Comparison of ENCODE assay signal across 13 mouse cellular contexts in the genomic region with DNA sequence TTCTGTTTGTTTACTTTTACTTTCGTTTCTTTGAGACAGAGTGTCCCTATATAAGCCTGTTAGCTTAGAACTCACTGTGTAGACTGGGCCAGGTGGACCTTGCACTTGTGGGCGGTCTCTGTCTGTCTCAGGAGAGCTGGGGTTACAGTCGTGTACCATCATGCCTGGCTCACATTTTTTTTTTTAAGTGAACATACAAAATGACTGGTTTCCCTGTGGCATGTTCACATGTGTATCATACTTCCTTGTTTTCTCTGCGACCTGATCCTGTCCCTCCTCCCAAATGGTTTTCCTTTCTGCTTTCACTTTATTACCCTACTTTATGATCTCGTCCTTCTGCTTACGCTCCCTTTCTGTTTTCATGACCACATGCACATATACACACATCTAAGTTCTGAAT. TPM values are rescaled to one million over a fixed set of nuclear protein-coding genes. Genes with fewer than 3 reads are reported as not detected.
A peak's percentile ranks its signal among the peaks of the same experiment; 100 is the strongest.
DNase-seq lines count a peak whose midpoint lies in the region; ATAC-seq and TF ChIP-seq lines count a peak whose summit lies in the region.
"Had no signal": no experiment of that assay in that cellular context is flagged by ENCODE, and none has a peak within 500 bp of the region (broad histone marks: within the 10 kb centered on the region; RNA-seq: fewer than 3 reads in every experiment).

No protein-coding gene starts in this region.

- H3K27me3 ChIP-seq in intestine, embryonic 16.5 days (replicated peaks; ENCODE audit: control insufficient read depth, insufficient read depth, low read length) = no peaks in the 10 kb centered on the region
- no peaks in the 10 kb centered on the region for H3K27me3 ChIP-seq in hindbrain, postnatal 0 days (ENCODE audit: insufficient read depth, low read length)
- H3K27me3 ChIP-seq: hindbrain, embryonic 12.5 days; limb, embryonic 15.5 days; midbrain, embryonic 13.5 days had no signal

- no peaks in the 10 kb centered on the region for H3K36me3 ChIP-seq in intestine, embryonic 16.5 days (ENCODE audit: control insufficient read depth, insufficient read depth, low read length)
- H3K36me3 ChIP-seq in macrophage (ENCODE audit: inconsistent target) = no peaks in the 10 kb centered on the region
- no peaks in the 10 kb centered on the region for H3K36me3 ChIP-seq in hindbrain, postnatal 0 days (ENCODE audit: insufficient read depth, low read length)

- no peak overlapping the region for H3K9ac ChIP-seq in intestine, embryonic 16.5 days (ENCODE audit: low read depth, low read length)
- no peak overlapping the region for H3K9ac ChIP-seq in hindbrain, postnatal 0 days (replicated peaks; ENCODE audit: low read length)
- H3K9ac ChIP-seq: hindbrain, embryonic 12.5 days; limb, embryonic 15.5 days; midbrain, embryonic 13.5 days had no signal

- peak overlapping the region; percentile 15 for H3K4me3 ChIP-seq in intestine, embryonic 16.5 days (ENCODE audit: low read length)
- peak overlapping the region; percentile 36 for H3K4me3 ChIP-seq in macrophage (ENCODE audit: inconsistent target)
- no peak overlapping the region for H3K4me3 ChIP-seq in hindbrain, postnatal 0 days (ENCODE audit: low read length)
- H3K4me3 ChIP-seq: erythroblast, embryonic 14.5 days; hindbrain, embryonic 12.5 days; limb, embryonic 15.5 days; midbrain, embryonic 13.5 days had no signal

- peaks cover 76% of the 10 kb centered on the region for H3K79me2 ChIP-seq in macrophage (ENCODE audit: inconsistent target)

- WGBS in intestine, embryonic 16.5 days = 63% methylated on average over 6 of the region's 6 CpGs
- 14% methylated on average over 6 of the region's 6 CpGs for WGBS in macrophage (ENCODE audit: missing documents)
- 91% methylated on average over 6 of the region's 6 CpGs for WGBS in hindbrain, postnatal 0 days

- H3K4me2 ChIP-seq in intestine, embryonic 16.5 days (ENCODE audit: low read depth, low read length) = no peak overlapping the region
- H3K4me2 ChIP-seq in hindbrain, postnatal 0 days (ENCODE audit: low read depth, low read length) = no peak overlapping the region
- H3K4me2 ChIP-seq: hindbrain, embryonic 12.5 days; limb, embryonic 15.5 days; midbrain, embryonic 13.5 days had no signal

- no peaks in the 10 kb centered on the region for H3K9me3 ChIP-seq in intestine, embryonic 16.5 days (ENCODE audit: control insufficient read depth, low read length)
- H3K9me3 ChIP-seq in hindbrain, postnatal 0 days (ENCODE audit: low read length) = no peaks in the 10 kb centered on the region
- H3K9me3 ChIP-seq: hindbrain, embryonic 12.5 days; limb, embryonic 15.5 days; midbrain, embryonic 13.5 days had no signal

- TF ChIP-seq CTCF in hindbrain, postnatal 0 days (IDR thresholded peaks at IDR 0.05; ENCODE audit: low read depth) = no peak

- peaks cover 22% of the 10 kb centered on the region for H3K4me1 ChIP-seq in intestine, embryonic 16.5 days (ENCODE audit: control insufficient read depth, insufficient read depth, low read length)
- peaks cover 12% of the 10 kb centered on the region for H3K4me1 ChIP-seq in hindbrain, postnatal 0 days (ENCODE audit: insufficient read depth, low read length)

- DNase-seq in 416B (ENCODE audit: low read depth) = peak; percentile 31
- peak; percentile 22 for DNase-seq in CD4-positive, CD25-positive, alpha-beta regulatory T cell, adult 2 months (ENCODE audit: low read depth, low spot score)
- DNase-seq in thymus, postnatal 14 days = no peak
- no peak for DNase-seq in thymus, postnatal 4 days
- DNase-seq in hindbrain, postnatal 0 days (ENCODE audit: low spot score) = no peak
- DNase-seq: thymus, adult 18-20 months had no signal

- ATAC-seq in intestine, embryonic 16.5 days = peak; percentile 86
- ATAC-seq in hindbrain, postnatal 0 days = no peak
- ATAC-seq: activated CD4-positive, CD25-positive, alpha-beta regulatory T cell, adult 4 months; midbrain, embryonic 13.5 days had no signal

- H3K27ac ChIP-seq in intestine, embryonic 16.5 days (ENCODE audit: low read length) = no peak overlapping the region
- H3K27ac ChIP-seq in macrophage = peak overlapping the region; percentile 63
- H3K27ac ChIP-seq in hindbrain, postnatal 0 days = no peak overlapping the region
- H3K27ac ChIP-seq: hindbrain, embryonic 12.5 days; limb, embryonic 15.5 days; midbrain, embryonic 13.5 days had no signal

RNA-seq across cellular contexts. Expression of a gene that starts 5.7 kb away (rescaled TPM):
- polyA plus RNA-seq in intestine, embryonic 16.5 days (2015; fragmentation: Nextera tagmentation; extraction: Ambion mirVana) = 21.0 and 26.1 TPM in 2 replicates
- 10 to 100 TPM in 13 of 26 experiments, 1 to 10 TPM in 13; 3.2 to 17.2 (median 9.8) TPM for total RNA-seq in macrophage (2018; cell fraction: chromatin; rRNA removed)
- total RNA-seq in macrophage (2018; cell fraction: cytosol; rRNA removed) = 1 to 10 TPM; 3.6 to 6.1 (median 4.9) TPM
- total RNA-seq in macrophage (2018; cell fraction: nucleus; rRNA removed) = 10 to 100 TPM in 10 of 26 experiments, 1 to 10 TPM in 16; 5.7 to 16.0 (median 8.6) TPM
- 2.2 to 6.6 TPM (median 3.5 TPM) in 3 replicates for polyA plus RNA-seq in macrophage (2018)
- total RNA-seq in hindbrain, postnatal 0 days (2014; rRNA removed) = 1.0 and 1.2 TPM in 2 replicates
- polyA plus RNA-seq in hindbrain, postnatal 0 days (2015; fragmentation: Nextera tagmentation; extraction: Ambion mirVana) = 6.8 and 7.5 TPM in 2 replicates

RNA-seq across cellular contexts. Expression of a gene that starts 5.8 kb away (rescaled TPM):
- polyA plus RNA-seq in intestine, embryonic 16.5 days (2015; fragmentation: Nextera tagmentation; extraction: Ambion mirVana) = 43.1 and 47.5 TPM in 2 replicates
- 10 to 100 TPM in 12 of 26 experiments, 1 to 10 TPM in 14; 2.7 to 22.4 (median 9.2) TPM for total RNA-seq in macrophage (2018; cell fraction: chromatin; rRNA removed)
- total RNA-seq in macrophage (2018; cell fraction: cytosol; rRNA removed) = 10 to 100 TPM in 9 of 26 experiments, 1 to 10 TPM in 17; 6.1 to 11.9 (median 9.2) TPM
- total RNA-seq in macrophage (2018; cell fraction: nucleus; rRNA removed) = 10 to 100 TPM in 10 of 26 experiments, 1 to 10 TPM in 16; 2.4 to 16.3 (median 8.3) TPM
- polyA plus RNA-seq in macrophage (2018) = 8.5 to 9.4 TPM (median 9.2 TPM) in 3 replicates
- 19.2 and 21.4 TPM in 2 replicates for total RNA-seq in hindbrain, postnatal 0 days (2014; rRNA removed)
- polyA plus RNA-seq in hindbrain, postnatal 0 days (2015; fragmentation: Nextera tagmentation; extraction: Ambion mirVana) = 24.8 and 26.0 TPM in 2 replicates

RNA-seq across cellular contexts. Expression of a gene that starts 41.6 kb away (rescaled TPM):
- polyA plus RNA-seq in intestine, embryonic 16.5 days (2015; fragmentation: Nextera tagmentation; extraction: Ambion mirVana) = 3.4 and 4.3 TPM in 2 replicates
- 10 to 100 TPM; 12.5 to 60.8 (median 33.3) TPM for total RNA-seq in macrophage (2018; cell fraction: chromatin; rRNA removed)
- total RNA-seq in macrophage (2018; cell fraction: cytosol; rRNA removed) = 1 to 10 TPM; 2.7 to 6.8 (median 4.1) TPM
- total RNA-seq in macrophage (2018; cell fraction: nucleus; rRNA removed) = 10 to 100 TPM in 25 of 26 experiments, 1 to 10 TPM in 1; 9.2 to 50.0 (median 24.2) TPM
- 2.0 to 2.4 TPM (median 2.2 TPM) in 3 replicates for polyA plus RNA-seq in macrophage (2018)
- total RNA-seq in hindbrain, postnatal 0 days (2014; rRNA removed) = 24.4 and 85.1 TPM in 2 replicates
- 8.4 and 9.6 TPM in 2 replicates for polyA plus RNA-seq in hindbrain, postnatal 0 days (2015; fragmentation: Nextera tagmentation; extraction: Ambion mirVana)
- polyA plus RNA-seq: erythroblast, embryonic 14.5 days had no signal

RNA-seq across cellular contexts. Expression of a gene that starts 55.1 kb away (rescaled TPM):
- polyA plus RNA-seq in intestine, embryonic 16.5 days (2015; fragmentation: Nextera tagmentation; extraction: Ambion mirVana) = 9.9 and 10.8 TPM in 2 replicates
- total RNA-seq in macrophage (2018; cell fraction: chromatin; rRNA removed) = 10 to 100 TPM in 25 of 26 experiments, 1 to 10 TPM in 1; 10.0 to 55.9 (median 34.2) TPM
- total RNA-seq in macrophage (2018; cell fraction: cytosol; rRNA removed) = 10 to 100 TPM in 24 of 26 experiments, 1 to 10 TPM in 2; 6.5 to 19.0 (median 15.1) TPM
- 10 to 100 TPM; 10.7 to 57.4 (median 24.2) TPM for total RNA-seq in macrophage (2018; cell fraction: nucleus; rRNA removed)
- polyA plus RNA-seq in macrophage (2018) = 16.1 to 18.8 TPM (median 16.2 TPM) in 3 replicates
- 15.1 and 23.3 TPM in 2 replicates for total RNA-seq in hindbrain, postnatal 0 days (2014; rRNA removed)
- polyA plus RNA-seq in hindbrain, postnatal 0 days (2015; fragmentation: Nextera tagmentation; extraction: Ambion mirVana) = 15.0 and 15.4 TPM in 2 replicates

Comparison
In these comparisons a context has a peak if more than half of its experiments do, and no peak if none do; other contexts are left out.
1. DNase-seq: peak in 416B (single experiment) and CD4-positive, CD25-positive, alpha-beta regulatory T cell, adult 2 months (single experiment); none in thymus, postnatal 14 days (single experiment), thymus, postnatal 4 days (single experiment) and hindbrain, postnatal 0 days (single experiment).